Mouse (Mus musculus): ENCODE measurements around the gene Gm30083. TPM values are rescaled to one million over a fixed set of nuclear protein-coding genes. Genes with fewer than 3 reads are reported as not detected.

Gene Gm30083
- polyA plus RNA-seq (2015; fragmentation: Nextera tagmentation; extraction: Ambion mirVana) = not detected in 2 replicates

GRCm38 (mm10) chr14:34015063-34015462 is at the start of gene Gm30083:
TSS of gene Gm30083 (minus strand) at chr14:34015182.
- Histone ChIP-seq H3K4me3 (ENCODE audit: low read length) (no peak within 1 kb of the TSS), H3K9ac (ENCODE audit: low read length) (no peak within 1 kb of the TSS), H3K4me1 (ENCODE audit: control insufficient read depth, insufficient read depth, low read length) (no peaks in the 10 kb centered on the region), H3K36me3 (ENCODE audit: control insufficient read depth, insufficient read depth) (no peaks in the 10 kb centered on the region), H3K27ac (ENCODE audit: low read length) (no peak within 1 kb of the TSS), H3K27me3 (ENCODE audit: control insufficient read depth, insufficient read depth, low read length) (no peaks in the 10 kb centered on the region), H3K4me2 (ENCODE audit: low read depth, low read length) (no peak within 1 kb of the TSS), H3K9me3 (replicated peaks; ENCODE audit: control insufficient read depth, low read length) (no peaks in the 10 kb centered on the region)
- no peak for ATAC-seq (replicated peaks; ENCODE audit: extremely low read depth, insufficient read depth, low FRiP score)
- WGBS = 69% methylated on average over 3 of the region's 3 CpGs

GRCm38 (mm10) chr14:34052516-34052915 is 37.5 kb upstream of the Gm30083 start, which contains the start of gene Antxrl:
TSS of gene Antxrl (plus strand) at chr14:34052707.
- no peak within 1 kb of the TSS for H3K27ac ChIP-seq (ENCODE audit: low read length)
- no peak within 1 kb of the TSS for H3K4me3 ChIP-seq (ENCODE audit: low read length)
- H3K4me1 ChIP-seq (ENCODE audit: control insufficient read depth, insufficient read depth, low read length) = no peaks in the 10 kb centered on the region
- ATAC-seq (replicated peaks; ENCODE audit: extremely low read depth, insufficient read depth, low FRiP score) = no peak
- H3K9me3 ChIP-seq (replicated peaks; ENCODE audit: control insufficient read depth, low read length) = no peaks in the 10 kb centered on the region
- no peaks in the 10 kb centered on the region for H3K27me3 ChIP-seq (ENCODE audit: control insufficient read depth, insufficient read depth, low read length)
- H3K4me2 ChIP-seq (ENCODE audit: low read depth, low read length) = no peak within 1 kb of the TSS
- H3K36me3 ChIP-seq (ENCODE audit: control insufficient read depth, insufficient read depth) = no peaks in the 10 kb centered on the region
- H3K9ac ChIP-seq (ENCODE audit: low read length) = no peak within 1 kb of the TSS
- 83% methylated on average over 6 of the region's 6 CpGs for WGBS

- H3K4me1 ChIP-seq (ENCODE audit: control insufficient read depth, insufficient read depth, low read length) = no peaks in the 10 kb centered on the region
- no peak overlapping the region for H3K4me2 ChIP-seq (ENCODE audit: low read depth, low read length)
- no peaks in the 10 kb centered on the region for H3K36me3 ChIP-seq (ENCODE audit: control insufficient read depth, insufficient read depth)
- H3K27ac ChIP-seq (ENCODE audit: low read length) = no peak overlapping the region
- no peak overlapping the region for H3K9ac ChIP-seq (ENCODE audit: low read length)
- H3K4me3 ChIP-seq (ENCODE audit: low read length) = no peak overlapping the region
- ATAC-seq (replicated peaks; ENCODE audit: extremely low read depth, insufficient read depth, low FRiP score) = no peak
- H3K9me3 ChIP-seq (replicated peaks; ENCODE audit: control insufficient read depth, low read length) = no peaks in the 10 kb centered on the region
- H3K27me3 ChIP-seq (ENCODE audit: control insufficient read depth, insufficient read depth, low read length) = no peaks in the 10 kb centered on the region
- whole genome bisulfite sequencing = 66% methylated on average over 5 of the region's 5 CpGs
Measured at GRCm38 (mm10) chr14:34050101-34050779, 35.3 kb upstream of the Gm30083 start.

DNA sequence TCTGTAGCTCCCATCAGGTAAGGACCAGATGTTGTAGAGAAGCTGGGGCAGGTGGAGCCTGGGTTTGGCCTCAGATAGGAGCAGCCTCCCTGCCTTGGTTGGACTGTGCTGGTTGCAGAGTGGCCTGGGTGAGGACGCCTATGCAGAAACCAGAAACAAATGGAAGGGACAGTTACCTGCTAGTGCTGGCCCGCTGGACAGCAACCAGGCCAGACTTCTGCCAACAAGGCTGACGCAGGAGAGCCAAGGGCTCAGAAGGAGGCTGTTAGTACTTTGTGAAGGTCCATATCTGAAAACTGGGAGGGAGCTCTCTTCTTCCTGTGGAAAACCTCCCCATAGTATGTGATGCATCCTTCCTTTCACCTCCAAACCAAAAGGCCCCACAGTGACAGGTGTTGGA is 28.4 kb upstream of the Gm30083 start:
- H3K4me1 ChIP-seq (ENCODE audit: control insufficient read depth, insufficient read depth, low read length) = no peaks in the 10 kb centered on the region
- no peaks in the 10 kb centered on the region for H3K9me3 ChIP-seq (replicated peaks; ENCODE audit: control insufficient read depth, low read length)

GRCm38 (mm10) chr14:34041241-34041640 is 26.3 kb upstream of the Gm30083 start:
- WGBS = 78% methylated on average over 4 of the region's 4 CpGs
- H3K4me2 ChIP-seq (ENCODE audit: low read depth, low read length) = no peak overlapping the region
- H3K4me3 ChIP-seq (ENCODE audit: low read length) = no peak overlapping the region
- no peaks in the 10 kb centered on the region for H3K4me1 ChIP-seq (ENCODE audit: control insufficient read depth, insufficient read depth, low read length)
- ATAC-seq (replicated peaks; ENCODE audit: extremely low read depth, insufficient read depth, low FRiP score) = no peak
- no peaks in the 10 kb centered on the region for H3K27me3 ChIP-seq (ENCODE audit: control insufficient read depth, insufficient read depth, low read length)
- no peak overlapping the region for H3K9ac ChIP-seq (ENCODE audit: low read length)
- H3K27ac ChIP-seq (ENCODE audit: low read length) = no peak overlapping the region
- H3K9me3 ChIP-seq (replicated peaks; ENCODE audit: control insufficient read depth, low read length) = no peaks in the 10 kb centered on the region
- H3K36me3 ChIP-seq (ENCODE audit: control insufficient read depth, insufficient read depth) = no peaks in the 10 kb centered on the region

More for the DNA sequence above, 28.4 kb upstream of the Gm30083 start:
- Histone ChIP-seq H3K27me3 (ENCODE audit: control insufficient read depth, insufficient read depth, low read length) (no peaks in the 10 kb centered on the region), H3K4me2 (ENCODE audit: low read depth, low read length) (no peak overlapping the region), H3K9ac (ENCODE audit: low read length) (no peak overlapping the region), H3K36me3 (ENCODE audit: control insufficient read depth, insufficient read depth) (no peaks in the 10 kb centered on the region), H3K4me3 (ENCODE audit: low read length) (no peak overlapping the region), H3K27ac (ENCODE audit: low read length) (no peak overlapping the region)
- ATAC-seq (replicated peaks; ENCODE audit: extremely low read depth, insufficient read depth, low FRiP score) = no peak
- 50% methylated on average over 3 of the region's 3 CpGs for WGBS

DNA sequence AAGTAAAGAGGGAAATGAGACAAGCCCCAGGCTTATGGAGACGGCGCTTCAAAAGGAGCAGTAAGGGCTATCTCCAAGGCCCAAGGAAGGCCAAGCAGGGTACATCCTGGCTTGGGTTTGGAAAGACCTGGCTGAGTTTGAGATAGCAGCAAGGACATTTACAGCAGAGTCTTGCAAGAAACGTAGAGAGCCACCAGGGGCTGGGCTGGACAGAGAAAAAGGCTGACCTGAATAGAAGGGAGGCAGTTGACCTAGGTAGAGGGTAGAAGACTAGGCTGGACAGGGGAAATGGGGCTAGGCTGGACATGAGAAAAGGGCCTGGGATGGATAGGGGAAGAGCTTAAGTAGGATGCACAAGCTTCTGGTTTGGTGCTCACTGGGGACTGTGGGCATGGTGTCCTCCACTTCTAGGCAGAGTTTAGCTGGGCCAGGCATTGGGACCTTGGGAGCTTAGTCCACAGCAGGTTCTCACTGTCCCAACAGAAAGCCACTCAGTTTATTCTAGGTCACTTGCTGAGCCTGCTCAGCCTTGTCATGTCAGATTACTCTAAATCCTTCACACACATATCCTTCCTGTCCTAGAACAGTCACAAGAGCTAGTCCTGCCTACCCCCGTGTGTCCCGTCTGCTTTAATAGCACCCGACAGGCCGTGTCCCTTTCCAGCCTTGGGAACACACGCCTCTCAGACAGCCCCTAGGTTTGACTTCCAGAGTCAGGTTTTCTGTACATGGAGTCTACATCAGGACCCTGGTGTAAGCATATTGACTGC is 19.0 kb upstream of the Gm30083 start:
- Histone ChIP-seq H3K27me3 (ENCODE audit: control insufficient read depth, insufficient read depth, low read length) (no peaks in the 10 kb centered on the region), H3K27ac (ENCODE audit: low read length) (no peak overlapping the region), H3K4me1 (ENCODE audit: control insufficient read depth, insufficient read depth, low read length) (no peaks in the 10 kb centered on the region), H3K9ac (ENCODE audit: low read length) (no peak overlapping the region), H3K36me3 (ENCODE audit: control insufficient read depth, insufficient read depth) (no peaks in the 10 kb centered on the region), H3K9me3 (replicated peaks; ENCODE audit: control insufficient read depth, low read length) (no peaks in the 10 kb centered on the region), H3K4me2 (ENCODE audit: low read depth, low read length) (no peak overlapping the region), H3K4me3 (ENCODE audit: low read length) (no peak overlapping the region)
- ATAC-seq (replicated peaks; ENCODE audit: extremely low read depth, insufficient read depth, low FRiP score) = no peak
- 85% methylated on average over 8 of the region's 8 CpGs for WGBS

DNA sequence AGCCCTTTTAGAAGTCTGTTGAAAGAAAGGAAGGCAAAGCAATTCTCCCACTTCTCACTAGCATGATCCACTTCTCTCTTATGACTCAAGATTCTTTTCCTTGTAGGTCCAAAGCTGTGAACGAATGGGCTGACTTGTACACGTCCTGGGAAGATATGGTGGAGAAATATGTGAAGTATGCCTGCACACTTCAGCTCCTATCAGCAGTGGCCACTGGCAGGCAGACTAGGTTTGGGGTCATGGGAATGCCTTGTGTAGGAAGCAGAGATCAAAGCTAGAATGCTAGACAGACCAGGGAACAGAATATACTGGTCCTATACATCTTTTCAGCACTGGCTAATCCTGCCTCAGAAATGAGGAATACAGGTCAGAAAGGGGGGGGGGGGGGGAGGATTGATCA is 11.7 kb upstream of the Gm30083 start:
- Histone ChIP-seq H3K27me3 (ENCODE audit: control insufficient read depth, insufficient read depth, low read length) (no peaks in the 10 kb centered on the region), H3K9me3 (replicated peaks; ENCODE audit: control insufficient read depth, low read length) (0 out of 2 replicates have a peak, but pooled peaks cover 4% of the 10 kb centered on the region), H3K36me3 (ENCODE audit: control insufficient read depth, insufficient read depth) (no peaks in the 10 kb centered on the region), H3K9ac (ENCODE audit: low read length) (no peak overlapping the region), H3K4me2 (ENCODE audit: low read depth, low read length) (peak overlapping the region; percentile 4; the same call in 1 of the 2 replicates), H3K27ac (ENCODE audit: low read length) (peak overlapping the region; percentile 57; the same call in 1 of the 2 replicates), H3K4me1 (ENCODE audit: control insufficient read depth, insufficient read depth, low read length) (peaks cover 6% of the 10 kb centered on the region; the same call in 1 of the 2 replicates), H3K4me3 (ENCODE audit: low read length) (no peak overlapping the region)
- ATAC-seq (replicated peaks; ENCODE audit: extremely low read depth, insufficient read depth, low FRiP score) = peak; percentile 81
- WGBS = 18% methylated on average over 2 of the region's 2 CpGs

DNA sequence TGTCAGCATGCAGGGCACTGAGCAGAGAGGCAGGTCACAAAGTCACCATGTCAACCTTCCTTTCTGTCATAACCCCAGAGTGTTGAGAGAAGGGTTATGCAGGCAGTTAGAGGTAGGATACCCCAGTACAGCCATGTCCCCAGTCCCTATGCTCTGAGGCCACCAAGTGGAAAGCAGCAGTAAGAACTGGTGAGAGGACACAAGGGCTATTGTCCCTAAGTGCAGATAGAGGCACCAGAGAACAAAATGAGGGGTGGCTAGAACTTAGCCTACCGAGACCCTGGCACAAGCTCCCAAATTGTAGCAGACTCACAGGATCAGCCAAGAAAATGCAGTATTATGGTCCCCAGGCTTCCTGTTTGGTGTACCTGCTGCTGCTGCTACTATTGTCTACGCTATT is 2.0 kb upstream of the Gm30083 start:
- Histone ChIP-seq H3K36me3 (ENCODE audit: control insufficient read depth, insufficient read depth) (no peaks in the 10 kb centered on the region), H3K4me1 (ENCODE audit: control insufficient read depth, insufficient read depth, low read length) (no peaks in the 10 kb centered on the region), H3K4me3 (ENCODE audit: low read length) (no peak overlapping the region), H3K27ac (ENCODE audit: low read length) (no peak overlapping the region), H3K9ac (ENCODE audit: low read length) (no peak overlapping the region), H3K4me2 (ENCODE audit: low read depth, low read length) (no peak overlapping the region), H3K27me3 (ENCODE audit: control insufficient read depth, insufficient read depth, low read length) (no peaks in the 10 kb centered on the region), H3K9me3 (replicated peaks; ENCODE audit: control insufficient read depth, low read length) (no peaks in the 10 kb centered on the region)
- 77% methylated on average over 2 of the region's 2 CpGs for WGBS
- ATAC-seq (replicated peaks; ENCODE audit: extremely low read depth, insufficient read depth, low FRiP score) = no peak

DNA sequence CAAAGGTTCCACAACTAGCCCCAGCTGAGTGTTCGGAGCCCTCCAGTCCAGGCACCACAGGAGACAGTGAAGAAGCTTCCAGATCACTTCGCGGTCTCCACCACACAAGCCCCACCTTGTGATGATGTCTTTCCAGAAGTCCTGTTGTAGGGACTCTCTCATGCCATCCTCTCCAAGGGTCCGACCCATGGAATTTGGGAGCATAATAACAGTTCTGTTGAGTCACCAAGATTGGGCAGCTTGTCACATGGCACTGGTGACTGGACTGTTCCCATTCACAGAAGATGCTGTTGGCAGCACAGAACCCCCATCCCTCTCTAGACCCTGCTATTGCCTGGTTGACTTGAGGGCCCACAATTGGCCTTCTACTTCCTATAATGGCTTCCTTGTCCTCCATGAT is 1.4 kb upstream of the Gm30083 start, which contains the start of gene Gm5460:
Gm5460 (plus strand) TSS at position 378 of the 400 bp plus-strand sequence.
- WGBS = 94% methylated on average over 4 of the region's 4 CpGs
- H3K4me1 ChIP-seq (ENCODE audit: control insufficient read depth, insufficient read depth, low read length) = no peaks in the 10 kb centered on the region
- H3K36me3 ChIP-seq (ENCODE audit: control insufficient read depth, insufficient read depth) = no peaks in the 10 kb centered on the region
- no peak within 1 kb of the TSS for H3K4me2 ChIP-seq (ENCODE audit: low read depth, low read length)
- H3K4me3 ChIP-seq (ENCODE audit: low read length) = no peak within 1 kb of the TSS
- no peaks in the 10 kb centered on the region for H3K9me3 ChIP-seq (replicated peaks; ENCODE audit: control insufficient read depth, low read length)
- no peak for ATAC-seq (replicated peaks; ENCODE audit: extremely low read depth, insufficient read depth, low FRiP score)
- H3K27me3 ChIP-seq (ENCODE audit: control insufficient read depth, insufficient read depth, low read length) = no peaks in the 10 kb centered on the region
- no peak within 1 kb of the TSS for H3K9ac ChIP-seq (ENCODE audit: low read length)
- no peak within 1 kb of the TSS for H3K27ac ChIP-seq (ENCODE audit: low read length)
